Mouse (Mus musculus) thymus, postnatal 36 days (tissue): Measurements from ENCODE around the gene Cep57l1.

Experiments
- DNase-seq, 2 experiments: peaks; one replicate each; pipeline ENCODE4 v3.0.0; 2022; ENCODE audit warnings: mixed read lengths in 2 of 2

Gene Cep57l1

GRCm38 (mm10) chr10:41674362-41674761 is 135.3 kb downstream of the Cep57l1 start:
- no peak for DNase-seq

GRCm38 (mm10) chr10:41670196-41670595 is 139.5 kb downstream of the Cep57l1 start:
- no peak for DNase-seq
